Mouse (Mus musculus) intestine, postnatal 0 days (tissue): ENCODE data around the gene Tspan13. TPM values are rescaled to one million over a fixed set of nuclear protein-coding genes. Genes with fewer than 3 reads are reported as not detected.

Experiments
- ATAC-seq: fragments of 200-750 bp; cut with Nextera tagmentation; 2 replicates; pipeline ENCODE4 v1.8.0; 2017; ENCODE audit warnings: mild to moderate bottlenecking, moderate TSS enrichment, moderate library complexity
- H3K27ac ChIP-seq: fragments of 300-500 bp; sonication (generic); 2 replicates; pipeline ENCODE4 v1.5.1; 2014; ENCODE audit warnings: mild to moderate bottlenecking, low read depth, low read length, moderate library complexity
- H3K27me3 ChIP-seq: fragments of 300-500 bp; sonication (generic); replicated peaks from 2 replicates; pipeline ENCODE4 v1.6.1; 2014; ENCODE audit warnings: low read length, mixed read lengths; ENCODE audit not compliant: control insufficient read depth, insufficient read depth
- H3K36me3 ChIP-seq: fragments of 300-500 bp; sonication (generic); 2 replicates; pipeline ENCODE4 v1.6.1; 2014; ENCODE audit warnings: mild to moderate bottlenecking, moderate library complexity; ENCODE audit not compliant: control insufficient read depth, insufficient read depth
- H3K4me1 ChIP-seq: fragments of 300-500 bp; sonication (generic); replicated peaks from 2 replicates; pipeline ENCODE4 v1.6.1; 2014; ENCODE audit warnings: antibody characterized with exemption, low read length, mixed read lengths; ENCODE audit not compliant: control insufficient read depth, insufficient read depth
- H3K4me2 ChIP-seq: fragments of 300-500 bp; sonication (generic); replicated peaks from 2 replicates; pipeline ENCODE4 v1.6.1; 2014; ENCODE audit warnings: low read depth, mild to moderate bottlenecking, moderate library complexity
- H3K4me3 ChIP-seq: fragments of 300-500 bp; sonication (generic); 2 replicates; pipeline ENCODE4 v1.5.1; 2014; ENCODE audit warnings: low read depth, low read length
- H3K9ac ChIP-seq: fragments of 300-500 bp; sonication (generic); 2 replicates; pipeline ENCODE4 v1.6.1; 2014; ENCODE audit warnings: mild to moderate bottlenecking, low read depth, low read length
- H3K9me3 ChIP-seq: fragments of 300-500 bp; sonication (generic); 2 replicates; pipeline ENCODE4 v1.6.1; 2016; ENCODE audit warnings: mixed run types; ENCODE audit not compliant: control insufficient read depth
- CTCF ChIP-seq: sonication (generic); IDR thresholded peaks from 2 replicates; pipeline ENCODE4 v1.5.1; 2016; ENCODE audit warnings: low read depth, mild to moderate bottlenecking, control low read depth, antibody characterized with exemption, moderate library complexity
- WGBS: fragments of 180-500 bp; shearing (Covaris S2); extraction: QIAGEN DNeasy Blood & Tissue Kit; methylation state at CpG from one replicate; pipeline ENCODE4 v1.1.7; 2014; 5-methylcytosine and 5-hydroxymethylcytosine counted together
- polyA plus RNA-seq: library from polyadenylated mRNA; unstranded; fragments of >200 nt; fragmentation: Nextera tagmentation; extraction: Ambion mirVana; gene quantifications from 2 replicates; pipeline ENCODE4 v1.2.1, GENCODE M21; 2015

Gene Tspan13
- polyA plus RNA-seq, 1 experiment from 2014 or later, result 565 TPM

GRCm38 (mm10) chr12:36036776-36037175 lies 5.5 kb downstream of the Tspan13 start:
- Histone ChIP-seq H3K9me3 (no peaks in the 10 kb centered on the region), H3K9ac (no peak overlapping the region), H3K4me2 (0 out of 2 replicates have a peak overlapping the region, but pooled peaks have one; percentile 24), H3K27ac (no peak overlapping the region), H3K4me1 (no peaks in the 10 kb centered on the region), H3K36me3 (no peaks in the 10 kb centered on the region), H3K27me3 (no peaks in the 10 kb centered on the region), H3K4me3 (no peak overlapping the region)
- TF ChIP-seq CTCF, result peak; percentile 26; the same call in 1 of the 2 replicates
- 55% methylated on average over 10 of the region's 10 CpGs for WGBS
- ATAC-seq, result peak; percentile 50

GRCm38 (mm10) chr12:36036121-36036520 lies 6.2 kb downstream of the Tspan13 start:
- no peak overlapping the region for H3K4me2 ChIP-seq
- no peaks in the 10 kb centered on the region for H3K4me1 ChIP-seq
- peak; percentile 14; the same call in 1 of the 2 replicates for ATAC-seq
- 95% methylated on average over 7 of the region's 7 CpGs for WGBS
- H3K9me3 ChIP-seq, result no peaks in the 10 kb centered on the region
- no peaks in the 10 kb centered on the region for H3K36me3 ChIP-seq
- H3K9ac ChIP-seq, result no peak overlapping the region
- no peak overlapping the region for H3K4me3 ChIP-seq
- peak overlapping the region; percentile 15; the same call in 1 of the 2 replicates for H3K27ac ChIP-seq
- TF ChIP-seq CTCF, result no peak
- H3K27me3 ChIP-seq, result no peaks in the 10 kb centered on the region

GRCm38 (mm10) chr12:36035501-36035900 lies 6.8 kb downstream of the Tspan13 start:
- WGBS, result 90% methylated on average over 6 of the region's 6 CpGs
- no peaks in the 10 kb centered on the region for H3K36me3 ChIP-seq

GRCm38 (mm10) chr12:36032419-36032818 lies 9.9 kb downstream of the Tspan13 start:
- no peak for TF ChIP-seq CTCF
- Histone ChIP-seq H3K9me3 (no peaks in the 10 kb centered on the region), H3K27me3 (no peaks in the 10 kb centered on the region), H3K4me3 (no peak overlapping the region), H3K9ac (no peak overlapping the region), H3K36me3 (no peaks in the 10 kb centered on the region), H3K4me2 (no peak overlapping the region), H3K27ac (no peak overlapping the region), H3K4me1 (0 out of 2 replicates have a peak, but pooled peaks cover 3% of the 10 kb centered on the region)
- no peak for ATAC-seq
- 77% methylated on average over 4 of the region's 4 CpGs for WGBS

More at GRCm38 (mm10) chr12:36035501-36035900, 6.8 kb downstream of the Tspan13 start:
- Histone ChIP-seq H3K4me3 (no peak overlapping the region), H3K27me3 (no peaks in the 10 kb centered on the region), H3K4me2 (no peak overlapping the region), H3K4me1 (no peaks in the 10 kb centered on the region), H3K9ac (no peak overlapping the region), H3K27ac (no peak overlapping the region), H3K9me3 (no peaks in the 10 kb centered on the region)
- no peak for ATAC-seq
- no peak for TF ChIP-seq CTCF

GRCm38 (mm10) chr12:36030660-36031363 lies 11.5 kb downstream of the Tspan13 start:
- no peak for TF ChIP-seq CTCF
- Histone ChIP-seq H3K4me2 (no peak overlapping the region), H3K9me3 (no peaks in the 10 kb centered on the region), H3K27me3 (no peaks in the 10 kb centered on the region), H3K36me3 (no peaks in the 10 kb centered on the region), H3K27ac (no peak overlapping the region), H3K4me3 (no peak overlapping the region), H3K9ac (no peak overlapping the region), H3K4me1 (0 out of 2 replicates have a peak, but pooled peaks cover 3% of the 10 kb centered on the region)
- 74% methylated on average over 12 of the region's 12 CpGs for WGBS
- ATAC-seq, result no peak

- H3K27ac ChIP-seq, result no peak overlapping the region
- no peak overlapping the region for H3K4me2 ChIP-seq
- no peak for ATAC-seq
- H3K4me3 ChIP-seq, result no peak overlapping the region
- H3K9me3 ChIP-seq, result no peaks in the 10 kb centered on the region
- no peaks in the 10 kb centered on the region for H3K27me3 ChIP-seq
- 71% methylated on average over 6 of the region's 6 CpGs for whole genome bisulfite sequencing
- no peak for TF ChIP-seq CTCF
- no peaks in the 10 kb centered on the region for H3K36me3 ChIP-seq
- peaks cover 3% of the 10 kb centered on the region; the same call in 1 of the 2 replicates for H3K4me1 ChIP-seq
- no peak overlapping the region for H3K9ac ChIP-seq
These were observed 12.6 kb downstream of the Tspan13 start for GRCm38 (mm10) chr12:36029687-36030086.
